Comparison of ENCODE assay signal across 12 mouse cellular contexts in the genomic region with DNA sequence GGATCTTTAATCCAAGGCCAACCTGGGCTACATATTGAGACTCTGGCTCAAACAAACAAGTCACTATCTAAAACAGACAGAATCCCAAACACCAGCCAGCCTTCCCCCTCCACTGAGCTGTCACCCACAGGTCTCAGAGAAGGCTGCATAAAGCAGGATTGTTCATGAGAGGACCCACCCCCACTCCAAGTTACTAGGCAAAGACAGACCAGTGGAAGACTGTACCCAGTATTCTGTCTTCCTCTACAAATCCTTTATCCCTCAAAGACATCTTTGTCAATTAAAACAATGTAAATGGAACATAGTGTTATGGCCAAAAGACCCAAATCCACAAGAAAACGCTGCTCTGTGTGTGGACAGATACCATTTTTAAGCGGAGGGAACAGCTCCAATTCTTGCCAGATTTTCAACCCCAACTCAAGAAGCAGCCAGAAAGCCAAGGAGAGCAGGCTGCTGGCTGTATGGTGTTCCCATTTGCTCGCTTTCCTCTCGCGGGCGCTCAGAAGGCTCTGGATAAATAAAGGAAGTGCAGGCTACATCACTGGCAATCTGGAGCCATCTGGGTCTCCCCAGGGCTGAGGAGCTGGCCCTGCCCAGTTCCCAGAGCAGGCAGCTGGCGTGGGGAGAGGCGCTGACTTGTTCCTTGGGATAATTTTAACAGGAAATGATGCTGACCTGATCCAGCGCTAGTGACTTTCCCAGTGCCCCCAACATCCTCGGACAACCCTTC. TPM values are rescaled to one million over a fixed set of nuclear protein-coding genes. Genes with fewer than 3 reads are reported as not detected.
DNase-seq lines count a peak whose midpoint lies in the region; ATAC-seq lines count a peak whose summit lies in the region.
"Had no signal": no experiment of that assay in that cellular context is flagged by ENCODE, and none has a peak within 500 bp of the region (broad histone marks: within the 10 kb centered on the region; RNA-seq: fewer than 3 reads in every experiment).

No protein-coding gene starts in this region.

- no peaks in the 10 kb centered on the region for H3K9me3 ChIP-seq in midbrain, embryonic 15.5 days
- H3K9me3 ChIP-seq: forebrain, embryonic 15.5 days; limb, embryonic 15.5 days had no signal

- no peaks in the 10 kb centered on the region for H3K4me1 ChIP-seq in midbrain, embryonic 15.5 days
- H3K4me1 ChIP-seq: forebrain, embryonic 15.5 days had no signal

- no peaks in the 10 kb centered on the region for H3K27me3 ChIP-seq in midbrain, embryonic 15.5 days (replicated peaks)
- H3K27me3 ChIP-seq: forebrain, embryonic 15.5 days; limb, embryonic 15.5 days; neural tube, embryonic 13.5 days had no signal

- 63% methylated on average over 10 of the region's 10 CpGs for WGBS in midbrain, embryonic 15.5 days

- no peak overlapping the region for H3K4me2 ChIP-seq in midbrain, embryonic 15.5 days
- H3K4me2 ChIP-seq: forebrain, embryonic 15.5 days; limb, embryonic 15.5 days; neural tube, embryonic 13.5 days had no signal

- no peaks in the 10 kb centered on the region for H3K36me3 ChIP-seq in midbrain, embryonic 15.5 days (replicated peaks)
- H3K36me3 ChIP-seq: forebrain, embryonic 15.5 days; limb, embryonic 15.5 days; neural tube, embryonic 13.5 days had no signal

- ATAC-seq in midbrain, embryonic 15.5 days (replicated peaks), result no peak
- ATAC-seq: forebrain, embryonic 15.5 days had no signal

- H3K4me3 ChIP-seq in midbrain, embryonic 15.5 days, result no peak overlapping the region
- H3K4me3 ChIP-seq: forebrain, embryonic 15.5 days; limb, embryonic 15.5 days; neural tube, embryonic 13.5 days had no signal

- DNase-seq in kidney, postnatal 14 days, result peak; percentile 11
- DNase-seq in kidney, adult 11 months, result no peak
- peak; percentile 57 for DNase-seq in cerebellum, adult 11 months
- peak; percentile 79 for DNase-seq in cerebellum, adult 9-10 months
- peak; percentile 62 for DNase-seq in layer of hippocampus, adult 9-11 months
- DNase-seq in c-Kit-positive CD71-positive TER-119-positive erythroid progenitor cells, embryonic 14.5 days (ENCODE audit: low spot score), result no peak
- DNase-seq in gastrocnemius, postnatal 4 days (ENCODE audit: low spot score in 2 of 2), result no peak

- no peak overlapping the region for H3K9ac ChIP-seq in midbrain, embryonic 15.5 days
- H3K9ac ChIP-seq: forebrain, embryonic 15.5 days; limb, embryonic 15.5 days; neural tube, embryonic 13.5 days had no signal

- no peak overlapping the region for H3K27ac ChIP-seq in midbrain, embryonic 15.5 days
- H3K27ac ChIP-seq: forebrain, embryonic 15.5 days; kidney, postnatal 0 days; limb, embryonic 15.5 days; neural tube, embryonic 13.5 days had no signal

RNA-seq across cellular contexts. Expression of gene Rab37, which starts 7.1 kb away (rescaled TPM):
- total RNA-seq in gastrocnemius, postnatal 4 days (2021), result 1 to 10 TPM; 1.0 to 1.3 TPM
- polyA plus RNA-seq in midbrain, embryonic 15.5 days (2015; fragmentation: Nextera tagmentation; extraction: Ambion mirVana), result 0.49 and 1.1 TPM in 2 replicates

RNA-seq across cellular contexts. Expression of gene Cd300lf, which starts 35.4 kb away (rescaled TPM):
- total RNA-seq in gastrocnemius, postnatal 4 days (2021), result under 1 TPM; 0.49 TPM
- polyA plus RNA-seq in midbrain, embryonic 15.5 days (2015; fragmentation: Nextera tagmentation; extraction: Ambion mirVana), result 0.20 and 0.27 TPM in 2 replicates
- polyA plus RNA-seq: forebrain, embryonic 15.5 days had no signal

RNA-seq across cellular contexts. Expression of gene Cd300e, which starts 36.4 kb away (rescaled TPM):
- under 1 TPM in 1 of 2 experiments, not detected in 1; 0.29 TPM for total RNA-seq in gastrocnemius, postnatal 4 days (2021)
- not detected in 2 replicates for polyA plus RNA-seq in midbrain, embryonic 15.5 days (2015; fragmentation: Nextera tagmentation; extraction: Ambion mirVana)
- polyA plus RNA-seq: forebrain, embryonic 15.5 days; kidney, postnatal 0 days; neural tube, embryonic 13.5 days had no signal

RNA-seq across cellular contexts. Expression of gene Cd300ld3, which starts 50.2 kb away (rescaled TPM):
- 1 to 10 TPM; 3.9 to 4.7 TPM for total RNA-seq in gastrocnemius, postnatal 4 days (2021)
- not detected in 2 replicates for polyA plus RNA-seq in midbrain, embryonic 15.5 days (2015; fragmentation: Nextera tagmentation; extraction: Ambion mirVana)
- polyA plus RNA-seq: forebrain, embryonic 15.5 days; kidney, postnatal 0 days; limb, embryonic 15.5 days; neural tube, embryonic 13.5 days had no signal

Comparison
In these comparisons a context has a peak if more than half of its experiments do, and no peak if none do; other contexts are left out.
1. DNase-seq: peak in kidney, postnatal 14 days (single experiment), cerebellum, adult 11 months (single experiment), cerebellum, adult 9-10 months (single experiment) and layer of hippocampus, adult 9-11 months (single experiment); none in kidney, adult 11 months (single experiment), c-Kit-positive CD71-positive TER-119-positive erythroid progenitor cells, embryonic 14.5 days (single experiment) and gastrocnemius, postnatal 4 days (0 of 2).